ENCODE assay signal across 35 mouse cellular contexts in the genomic region with DNA sequence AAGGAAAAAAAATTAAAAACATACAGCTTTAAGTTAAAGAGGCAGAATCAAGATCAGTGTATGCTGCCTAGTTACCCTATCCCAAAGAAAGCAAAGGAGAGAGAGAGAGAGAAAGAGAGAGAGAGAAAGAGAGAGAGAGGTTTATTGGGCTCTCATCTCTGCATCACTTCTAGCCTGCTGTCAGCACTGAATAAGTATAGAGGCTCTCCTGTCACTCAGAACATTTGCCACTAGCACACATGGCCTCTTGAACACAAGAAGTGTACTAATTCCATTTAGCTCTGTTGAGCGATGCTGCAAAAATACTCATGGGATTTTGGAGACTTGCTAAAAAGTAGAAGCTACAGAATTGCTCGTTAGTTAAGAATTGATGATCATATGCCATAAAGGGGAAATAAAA. TPM values are rescaled to one million over a fixed set of nuclear protein-coding genes. Genes with fewer than 3 reads are reported as not detected.
DNase-seq lines count a peak whose midpoint lies in the region; ATAC-seq lines count a peak whose summit lies in the region.
"Had no signal": no experiment of that assay in that cellular context is flagged by ENCODE, and none has a peak within 500 bp of the region (broad histone marks: within the 10 kb centered on the region; RNA-seq: fewer than 3 reads in every experiment).

No protein-coding gene starts in this region.

- intact Hi-C loops in heart, postnatal 25 days (cut with DNase I) = no loop called here

- H3K27me3 ChIP-seq in forebrain, embryonic 13.5 days = no peaks in the 10 kb centered on the region
- no peaks in the 10 kb centered on the region for H3K27me3 ChIP-seq in forebrain, embryonic 16.5 days (replicated peaks; ENCODE audit: control insufficient read depth, insufficient read depth, low read length)
- no peaks in the 10 kb centered on the region for H3K27me3 ChIP-seq in heart, embryonic 13.5 days (replicated peaks)
- H3K27me3 ChIP-seq: embryonic facial prominence, embryonic 13.5 days; hindbrain, embryonic 13.5 days; limb, embryonic 15.5 days; midbrain, embryonic 13.5 days had no signal

- H3K4me3 ChIP-seq in forebrain, embryonic 13.5 days = no peak overlapping the region
- H3K4me3 ChIP-seq in forebrain, embryonic 16.5 days (replicated peaks; ENCODE audit: low read length) = no peak overlapping the region
- no peak overlapping the region for H3K4me3 ChIP-seq in heart, embryonic 13.5 days
- H3K4me3 ChIP-seq: embryonic facial prominence, embryonic 13.5 days; erythroblast, embryonic 14.5 days; hindbrain, embryonic 13.5 days; limb, embryonic 10.5 days; limb, embryonic 15.5 days; liver, embryonic 13.5 days; midbrain, embryonic 13.5 days had no signal

- ATAC-seq in forebrain, embryonic 13.5 days = peak; percentile 10; the same call in 1 of the 2 replicates
- no peak for ATAC-seq in forebrain, embryonic 16.5 days
- ATAC-seq in heart, embryonic 13.5 days (ENCODE audit: extremely low read depth, insufficient number of reproducible peaks, low FRiP score, low TSS enrichment) = peak; percentile 57; the same call in 1 of the 2 replicates
- ATAC-seq: intestine, postnatal 0 days; lung, postnatal 0 days; midbrain, embryonic 13.5 days had no signal

- peaks cover 4% of the 10 kb centered on the region; the same call in 1 of the 2 replicates for H3K9me3 ChIP-seq in forebrain, embryonic 13.5 days (replicated peaks)
- H3K9me3 ChIP-seq in forebrain, embryonic 16.5 days (ENCODE audit: control insufficient read depth, low read length) = no peaks in the 10 kb centered on the region
- 0 out of 2 replicates have a peak, but pooled peaks cover 8% of the 10 kb centered on the region for H3K9me3 ChIP-seq in heart, embryonic 13.5 days
- H3K9me3 ChIP-seq: limb, embryonic 10.5 days; limb, embryonic 15.5 days; liver, embryonic 13.5 days had no signal

- DNase-seq in heart, postnatal 25 days (ENCODE audit: low spot score) = no peak
- DNase-seq in MN1 (ENCODE audit: low spot score) = peak; percentile 24
- peak; percentile 16 for DNase-seq in retina, embryonic 14.5 days (ENCODE audit: low spot score)
- no peak for DNase-seq in gastrocnemius, postnatal 10 days
- DNase-seq: adrenal gland, adult 8-10 months; cerebellum, adult 11 months; gastrocnemius, postnatal 36 days; heart, postnatal 36 days; kidney, adult 9 months; kidney, postnatal 10 days; layer of hippocampus, postnatal 36 days; liver, embryonic 13.5 days; lung, adult 18-20 months; spleen, adult 18-20 months; thymus, postnatal 14 days had no signal

- H3K27ac ChIP-seq in forebrain, embryonic 13.5 days = no peak overlapping the region
- H3K27ac ChIP-seq in forebrain, embryonic 16.5 days (ENCODE audit: low read length) = no peak overlapping the region
- H3K27ac ChIP-seq in heart, embryonic 13.5 days (replicated peaks) = peak overlapping the region; percentile 88
- H3K27ac ChIP-seq: hindbrain, embryonic 13.5 days; limb, embryonic 10.5 days; liver, embryonic 13.5 days; macrophage; midbrain, embryonic 13.5 days had no signal

- H3K4me1 ChIP-seq in forebrain, embryonic 13.5 days = peaks cover 4% of the 10 kb centered on the region
- H3K4me1 ChIP-seq in forebrain, embryonic 16.5 days (replicated peaks; ENCODE audit: control insufficient read depth, insufficient read depth, low read length) = no peaks in the 10 kb centered on the region
- H3K4me1 ChIP-seq in heart, embryonic 13.5 days = peaks cover 41% of the 10 kb centered on the region
- H3K4me1 ChIP-seq: hindbrain, embryonic 13.5 days; liver, embryonic 13.5 days had no signal

- no peaks in the 10 kb centered on the region for H3K36me3 ChIP-seq in forebrain, embryonic 13.5 days (ENCODE audit: poor library complexity, severe bottlenecking)
- H3K36me3 ChIP-seq in forebrain, embryonic 16.5 days (ENCODE audit: control insufficient read depth, insufficient read depth) = no peaks in the 10 kb centered on the region
- H3K36me3 ChIP-seq in heart, embryonic 13.5 days = no peaks in the 10 kb centered on the region
- H3K36me3 ChIP-seq: embryonic facial prominence, embryonic 13.5 days; hindbrain, embryonic 13.5 days; limb, embryonic 10.5 days; limb, embryonic 15.5 days; liver, embryonic 13.5 days; midbrain, embryonic 13.5 days had no signal

- H3K9ac ChIP-seq in forebrain, embryonic 13.5 days = no peak overlapping the region
- H3K9ac ChIP-seq in forebrain, embryonic 16.5 days (replicated peaks; ENCODE audit: low read depth, low read length) = no peak overlapping the region
- no peak overlapping the region for H3K9ac ChIP-seq in heart, embryonic 13.5 days
- H3K9ac ChIP-seq: embryonic facial prominence, embryonic 13.5 days; hindbrain, embryonic 13.5 days; limb, embryonic 15.5 days; liver, embryonic 13.5 days; midbrain, embryonic 13.5 days had no signal

- no peak overlapping the region for H3K4me2 ChIP-seq in forebrain, embryonic 13.5 days
- H3K4me2 ChIP-seq in forebrain, embryonic 16.5 days (ENCODE audit: low read length) = no peak overlapping the region
- H3K4me2 ChIP-seq in heart, embryonic 13.5 days = peak overlapping the region; percentile 44; the same call in 1 of the 2 replicates
- H3K4me2 ChIP-seq: hindbrain, embryonic 13.5 days; limb, embryonic 15.5 days; liver, embryonic 13.5 days; midbrain, embryonic 13.5 days had no signal

- 59% methylated on average over 2 of the region's 2 CpGs for WGBS in forebrain, embryonic 13.5 days
- 40% methylated on average over 2 of the region's 2 CpGs for WGBS in forebrain, embryonic 16.5 days
- 48% methylated on average over 2 of the region's 2 CpGs for WGBS in heart, embryonic 13.5 days

RNA-seq across cellular contexts. Expression of gene BC035947, which starts 55.0 kb away (rescaled TPM):
- polyA plus RNA-seq in forebrain, embryonic 13.5 days (2015; fragmentation: Nextera tagmentation; extraction: Ambion mirVana) = 0.12 and 0.57 TPM in 2 replicates
- polyA plus RNA-seq in forebrain, embryonic 16.5 days (2015; fragmentation: Nextera tagmentation; extraction: Ambion mirVana) = 0.27 and 0.46 TPM in 2 replicates
- polyA plus RNA-seq in heart, embryonic 13.5 days (2015; fragmentation: Nextera tagmentation; extraction: Ambion mirVana) = 0.07 TPM in 1 of 2 replicates, not detected in the other
- total RNA-seq in heart, postnatal 25 days (2021) = under 1 TPM in 1 of 2 experiments, not detected in 1; 0.08 TPM
- not detected for total RNA-seq in gastrocnemius, postnatal 10 days (2021)
- total RNA-seq: CH12.LX; gastrocnemius, adult 18-20 months; gastrocnemius, postnatal 36 days; heart, postnatal 36 days; megakaryocyte-erythroid progenitor cell, adult 5-6 weeks; monocyte, adult 5-6 weeks had no signal
- polyA plus RNA-seq: C2C12; erythroblast, embryonic 14.5 days; liver, embryonic 13.5 days; macrophage had no signal

RNA-seq across cellular contexts. Expression of gene Mogat1, which starts 56.2 kb away (rescaled TPM):
- 0.21 and 0.49 TPM in 2 replicates for polyA plus RNA-seq in forebrain, embryonic 13.5 days (2015; fragmentation: Nextera tagmentation; extraction: Ambion mirVana)
- 0.66 TPM in 1 of 2 replicates, not detected in the other for polyA plus RNA-seq in forebrain, embryonic 16.5 days (2015; fragmentation: Nextera tagmentation; extraction: Ambion mirVana)
- not detected in 2 replicates for polyA plus RNA-seq in heart, embryonic 13.5 days (2015; fragmentation: Nextera tagmentation; extraction: Ambion mirVana)
- not detected for total RNA-seq in heart, postnatal 25 days (2021)
- total RNA-seq in gastrocnemius, postnatal 10 days (2021) = not detected
- total RNA-seq: CH12.LX; ES-E14; gastrocnemius, adult 18-20 months; gastrocnemius, postnatal 36 days; heart, postnatal 36 days; layer of hippocampus, postnatal 36 days; left cerebral cortex, postnatal 10 days; megakaryocyte-erythroid progenitor cell, adult 5-6 weeks; monocyte, adult 5-6 weeks had no signal
- polyA plus RNA-seq: C2C12; erythroblast, embryonic 14.5 days; forebrain, embryonic 11.5 days; hindbrain, embryonic 13.5 days; liver, embryonic 13.5 days; macrophage had no signal

Comparison
In these comparisons a context has a peak if more than half of its experiments do, and no peak if none do; other contexts are left out.
1. DNase-seq: peak in MN1 (single experiment) and retina, embryonic 14.5 days (single experiment); none in heart, postnatal 25 days (single experiment) and gastrocnemius, postnatal 10 days (single experiment).